Mouse (Mus musculus): ENCODE data around the gene Speer3.
"Not testable (repeated sequence)": the region's sequence is repeated elsewhere in the genome, so short reads cannot be mapped to it uniquely, and the experiment has no call there.

Gene Speer3

GRCm38 (mm10) chr5:13791319-13791718, at the start of gene Speer3:
Gene Speer3, plus strand, starts transcription at chr5:13791619.
- DNase-seq (ENCODE audit: low read depth, low spot score) = no peak

- DNase-seq (ENCODE audit: low read depth, low spot score) = not testable (repeated sequence)
Observed at GRCm38 (mm10) chr5:13810496-13810895, 19.1 kb downstream of the Speer3 start.

- no peak for DNase-seq (ENCODE audit: low read depth, low spot score)
Observed at GRCm38 (mm10) chr5:13825108-13825507, 33.7 kb downstream of the Speer3 start.

GRCm38 (mm10) chr5:13826708-13827107, 35.3 kb downstream of the Speer3 start:
- DNase-seq (ENCODE audit: low read depth, low spot score) = no peak

- no peak for DNase-seq (ENCODE audit: low read depth, low spot score)
Observed at GRCm38 (mm10) chr5:13844317-13844716, 52.9 kb downstream of the Speer3 start.
